Mouse (Mus musculus) heart, embryonic 12.5 days (tissue): ENCODE data around the gene Cep57l1. TPM values are rescaled to one million over a fixed set of nuclear protein-coding genes. Genes with fewer than 3 reads are reported as not detected.
A peak's percentile ranks its signal among the peaks of the same experiment; 100 is the strongest.

Experiments
- ATAC-seq: fragments of 200-750 bp; cut with Nextera tagmentation; 2 replicates; pipeline ENCODE4 v1.8.0; 2017; ENCODE audit warnings: moderate TSS enrichment, moderate library complexity; ENCODE audit not compliant: insufficient number of reproducible peaks, low FRiP score
- H3K27ac ChIP-seq: fragments of 300-500 bp; sonication (generic); 2 replicates; pipeline ENCODE4 v1.5.1; 2016; ENCODE audit warnings: mild to moderate bottlenecking, moderate library complexity; ENCODE audit not compliant: poor library complexity, severe bottlenecking
- H3K27me3 ChIP-seq: fragments of 300-500 bp; sonication (generic); replicated peaks from 2 replicates; pipeline ENCODE4 v1.6.1; 2016; ENCODE audit warnings: mild to moderate bottlenecking, moderate library complexity
- H3K36me3 ChIP-seq: fragments of 300-500 bp; sonication (generic); 2 replicates; pipeline ENCODE4 v1.6.1; 2016; ENCODE audit warnings: mild to moderate bottlenecking, moderate library complexity
- H3K4me1 ChIP-seq: fragments of 300-500 bp; sonication (generic); replicated peaks from 2 replicates; pipeline ENCODE4 v1.6.1; 2016; ENCODE audit warnings: mild to moderate bottlenecking
- H3K4me2 ChIP-seq: fragments of 300-500 bp; sonication (generic); 2 replicates; pipeline ENCODE4 v1.6.1; 2016; ENCODE audit warnings: mild to moderate bottlenecking, moderate library complexity
- H3K4me3 ChIP-seq: fragments of 300-500 bp; sonication (generic); 2 replicates; pipeline ENCODE4 v1.5.1; 2016; ENCODE audit warnings: mild to moderate bottlenecking
- H3K9ac ChIP-seq: fragments of 300-500 bp; sonication (generic); 2 replicates; pipeline ENCODE4 v1.6.1; 2016; ENCODE audit warnings: mild to moderate bottlenecking, moderate library complexity
- H3K9me3 ChIP-seq: fragments of 300-500 bp; sonication (generic); replicated peaks from 2 replicates; pipeline ENCODE4 v1.6.1; 2016; ENCODE audit warnings: mild to moderate bottlenecking, moderate library complexity
- whole genome bisulfite sequencing: fragments of 180-500 bp; shearing (Covaris S2); methylation state at CpG from one replicate; pipeline ENCODE4 v1.1.7; 2016; 5-methylcytosine and 5-hydroxymethylcytosine counted together
- polyA plus RNA-seq: library from polyadenylated mRNA; unstranded; fragments of >200 nt; fragmentation: Nextera tagmentation; extraction: Ambion mirVana; gene quantifications from 2 replicates; pipeline ENCODE4 v1.2.1, GENCODE M21; 2016

Cep57l1 gene
- 19.3 and 21.8 TPM in 2 replicates for polyA plus RNA-seq

GRCm38 (mm10) chr10:41809771-41810563 is at the start of gene Cep57l1, which contains the start of gene Sesn1:
TSS of gene Cep57l1 (minus strand) at chr10:41809871.
TSS of gene Sesn1 (plus strand) at chr10:41809935.
- Histone ChIP-seq H3K36me3 (no peaks in the 10 kb centered on the region), H3K4me2 (peak within 1 kb of the TSS; percentile 84), H3K4me3 (peak within 1 kb of the TSS; percentile 65), H3K27ac (peak within 1 kb of the TSS; percentile 94), H3K4me1 (peaks cover 28% of the 10 kb centered on the region), H3K27me3 (no peaks in the 10 kb centered on the region), H3K9me3 (no peaks in the 10 kb centered on the region), H3K9ac (peak within 1 kb of the TSS; percentile 75)
- peak; percentile 97 for ATAC-seq
- under 1% methylated on average over 64 of the region's 69 CpGs for WGBS

GRCm38 (mm10) chr10:41848721-41849120 is 39.0 kb upstream of the Cep57l1 start:
- 43% methylated on average over 2 of the region's 2 CpGs for WGBS
- ATAC-seq = no peak
- peaks cover 3% of the 10 kb centered on the region; the same call in 1 of the 2 replicates for H3K36me3 ChIP-seq
- 0 out of 2 replicates have a peak overlapping the region, but pooled peaks have one; percentile 18 for H3K27ac ChIP-seq
- 0 out of 2 replicates have a peak, but pooled peaks cover 3% of the 10 kb centered on the region for H3K9me3 ChIP-seq
- H3K27me3 ChIP-seq = no peaks in the 10 kb centered on the region
- no peak overlapping the region for H3K4me3 ChIP-seq
- 0 out of 2 replicates have a peak overlapping the region, but pooled peaks have one; percentile 28 for H3K4me2 ChIP-seq
- no peak overlapping the region for H3K9ac ChIP-seq
- peaks cover 14% of the 10 kb centered on the region for H3K4me1 ChIP-seq

- 89% methylated on average over 8 of the region's 8 CpGs for WGBS
- no peak for ATAC-seq
- H3K4me3 ChIP-seq = no peak overlapping the region
These were observed 38.1 kb upstream of the Cep57l1 start for GRCm38 (mm10) chr10:41847737-41848136.

GRCm38 (mm10) chr10:41838911-41839310 is 29.2 kb upstream of the Cep57l1 start:
- no peak overlapping the region for H3K9ac ChIP-seq
- no peaks in the 10 kb centered on the region for H3K4me1 ChIP-seq
- ATAC-seq = no peak
- peaks cover 7% of the 10 kb centered on the region; the same call in 1 of the 2 replicates for H3K36me3 ChIP-seq
- no peaks in the 10 kb centered on the region for H3K27me3 ChIP-seq
- no peak overlapping the region for H3K4me2 ChIP-seq
- H3K4me3 ChIP-seq = no peak overlapping the region
- 83% methylated on average over 4 of the region's 4 CpGs for WGBS
- peaks cover 8% of the 10 kb centered on the region; the same call in 1 of the 2 replicates for H3K9me3 ChIP-seq
- no peak overlapping the region for H3K27ac ChIP-seq

More at GRCm38 (mm10) chr10:41847737-41848136, 38.1 kb upstream of the Cep57l1 start:
- Histone ChIP-seq H3K4me2 (no peak overlapping the region), H3K27ac (0 out of 2 replicates have a peak overlapping the region, but pooled peaks have one; percentile 52), H3K27me3 (no peaks in the 10 kb centered on the region), H3K9ac (no peak overlapping the region), H3K9me3 (0 out of 2 replicates have a peak, but pooled peaks cover 3% of the 10 kb centered on the region), H3K36me3 (peaks cover 3% of the 10 kb centered on the region; the same call in 1 of the 2 replicates), H3K4me1 (peaks cover 14% of the 10 kb centered on the region)

GRCm38 (mm10) chr10:41834131-41834530 is 24.5 kb upstream of the Cep57l1 start:
- ATAC-seq = no peak
- peaks cover 7% of the 10 kb centered on the region; the same call in 1 of the 2 replicates for H3K36me3 ChIP-seq
- no peak overlapping the region for H3K27ac ChIP-seq
- no peak overlapping the region for H3K4me3 ChIP-seq
- H3K4me2 ChIP-seq = no peak overlapping the region
- 84% methylated on average over 2 of the region's 2 CpGs for WGBS
- H3K4me1 ChIP-seq = no peaks in the 10 kb centered on the region
- H3K9me3 ChIP-seq = peaks cover 8% of the 10 kb centered on the region; the same call in 1 of the 2 replicates
- no peaks in the 10 kb centered on the region for H3K27me3 ChIP-seq
- no peak overlapping the region for H3K9ac ChIP-seq

- no peak overlapping the region for H3K4me3 ChIP-seq
- no peak overlapping the region for H3K9ac ChIP-seq
- no peak for ATAC-seq
- H3K4me2 ChIP-seq = no peak overlapping the region
- no peaks in the 10 kb centered on the region for H3K27me3 ChIP-seq
- WGBS = 72% methylated on average over 6 of the region's 6 CpGs
- H3K36me3 ChIP-seq = peaks cover 6% of the 10 kb centered on the region; the same call in 1 of the 2 replicates
- no peak overlapping the region for H3K27ac ChIP-seq
- peaks cover 9% of the 10 kb centered on the region for H3K4me1 ChIP-seq
- peaks cover 8% of the 10 kb centered on the region; the same call in 1 of the 2 replicates for H3K9me3 ChIP-seq
These were observed 22.5 kb upstream of the Cep57l1 start for GRCm38 (mm10) chr10:41832191-41832590.

GRCm38 (mm10) chr10:41830851-41831522 is 21.3 kb upstream of the Cep57l1 start:
- H3K27ac ChIP-seq = no peak overlapping the region
- H3K9me3 ChIP-seq = 0 out of 2 replicates have a peak, but pooled peaks cover 3% of the 10 kb centered on the region
- no peak overlapping the region for H3K4me2 ChIP-seq
- no peaks in the 10 kb centered on the region for H3K36me3 ChIP-seq
- no peak for ATAC-seq
- no peak overlapping the region for H3K9ac ChIP-seq
- no peaks in the 10 kb centered on the region for H3K27me3 ChIP-seq
- peaks cover 13% of the 10 kb centered on the region for H3K4me1 ChIP-seq
- WGBS = 51% methylated on average over 9 of the region's 9 CpGs
- H3K4me3 ChIP-seq = no peak overlapping the region

GRCm38 (mm10) chr10:41830445-41830844 is 20.8 kb upstream of the Cep57l1 start:
- ATAC-seq = no peak
- H3K9ac ChIP-seq = no peak overlapping the region
- H3K27me3 ChIP-seq = no peaks in the 10 kb centered on the region

GRCm38 (mm10) chr10:41829980-41830379 is 20.3 kb upstream of the Cep57l1 start:
- H3K27ac ChIP-seq = no peak overlapping the region
- no peak overlapping the region for H3K4me3 ChIP-seq
- H3K4me1 ChIP-seq = peaks cover 13% of the 10 kb centered on the region
- 0 out of 2 replicates have a peak, but pooled peaks cover 3% of the 10 kb centered on the region for H3K9me3 ChIP-seq
- no peak overlapping the region for H3K9ac ChIP-seq
- H3K36me3 ChIP-seq = no peaks in the 10 kb centered on the region
- 91% methylated on average over 2 of the region's 2 CpGs for WGBS
- no peak for ATAC-seq
- H3K4me2 ChIP-seq = no peak overlapping the region
- no peaks in the 10 kb centered on the region for H3K27me3 ChIP-seq

More at GRCm38 (mm10) chr10:41830445-41830844, 20.8 kb upstream of the Cep57l1 start:
- no peak overlapping the region for H3K4me2 ChIP-seq
- no peak overlapping the region for H3K27ac ChIP-seq
- no peaks in the 10 kb centered on the region for H3K36me3 ChIP-seq
- peaks cover 13% of the 10 kb centered on the region for H3K4me1 ChIP-seq
- H3K4me3 ChIP-seq = no peak overlapping the region
- 0 out of 2 replicates have a peak, but pooled peaks cover 3% of the 10 kb centered on the region for H3K9me3 ChIP-seq
- 62% methylated on average over 4 of the region's 4 CpGs for WGBS

- Histone ChIP-seq H3K27me3 (no peaks in the 10 kb centered on the region), H3K9me3 (no peaks in the 10 kb centered on the region), H3K4me2 (no peak overlapping the region), H3K9ac (no peak overlapping the region), H3K27ac (no peak overlapping the region), H3K36me3 (no peaks in the 10 kb centered on the region), H3K4me3 (no peak overlapping the region), H3K4me1 (peaks cover 13% of the 10 kb centered on the region)
- ATAC-seq = no peak
- WGBS = 76% methylated on average over 5 of the region's 5 CpGs
These were observed 19.5 kb upstream of the Cep57l1 start for GRCm38 (mm10) chr10:41829191-41829590.

GRCm38 (mm10) chr10:41827784-41828183 is 18.1 kb upstream of the Cep57l1 start:
- Histone ChIP-seq H3K36me3 (no peaks in the 10 kb centered on the region), H3K4me2 (no peak overlapping the region), H3K4me3 (no peak overlapping the region), H3K27me3 (no peaks in the 10 kb centered on the region), H3K9me3 (no peaks in the 10 kb centered on the region), H3K4me1 (peaks cover 17% of the 10 kb centered on the region), H3K27ac (no peak overlapping the region), H3K9ac (no peak overlapping the region)
- 81% methylated on average over 4 of the region's 4 CpGs for WGBS
- ATAC-seq = no peak
